Mouse (Mus musculus): ENCODE results near the gene Dchs2.

- TF ChIP-seq EP300 (IDR thresholded peaks at IDR 0.05; ENCODE audit: insufficient read depth, low read depth, low read length) (no peak), CTCF (IDR thresholded peaks at IDR 0.05) (no peak), POLR2A (IDR thresholded peaks at IDR 0.05; ENCODE audit: insufficient read depth, low read depth, low read length) (no peak)
These were observed 242.1 kb downstream of the Dchs2 start for GRCm38 (mm10) chr3:83369871-83370270.
